Mouse (Mus musculus): ENCODE measurements around the gene Ndel1.

- no peak for TF ChIP-seq POLR2A (IDR thresholded peaks at IDR 0.05; ENCODE audit: borderline replicate concordance, control insufficient read depth, low read depth, low read length)
- no peak for TF ChIP-seq CTCF (IDR thresholded peaks at IDR 0.05; ENCODE audit: control insufficient read depth, insufficient read depth, low read length)
These were observed 91.1 kb downstream of the Ndel1 start for GRCm38 (mm10) chr11:68780466-68781114.

Data from bone marrow, adult 2 months (tissue).